Mouse (Mus musculus) kidney, embryonic 16.5 days (tissue): Measurements from ENCODE around the gene Lrp6. TPM values are rescaled to one million over a fixed set of nuclear protein-coding genes. Genes with fewer than 3 reads are reported as not detected.

Experiments
- polyA plus RNA-seq: library from polyadenylated mRNA; unstranded; fragments of >200 nt; fragmentation: Nextera tagmentation; extraction: Ambion mirVana; gene quantifications from 2 replicates; pipeline ENCODE4 v1.2.1, GENCODE M21; 2015

The Lrp6 gene
- polyA plus RNA-seq, 1 experiment from 2014 or later: 37.4 TPM

Other genes starting within 250 kb of the Lrp6 start
- 7.6 and 8.9 TPM in 2 replicates for gene Bcl2l14, start 170.6 kb downstream of the Lrp6 start, polyA plus RNA-seq
- gene Mansc1, start 65.5 kb upstream of the Lrp6 start, polyA plus RNA-seq: 5.7 and 7.8 TPM in 2 replicates
- 16.2 and 18.5 TPM in 2 replicates for gene Borcs5, start 72.5 kb upstream of the Lrp6 start, polyA plus RNA-seq
- gene Dusp16, start 225.7 kb upstream of the Lrp6 start, polyA plus RNA-seq: 11.9 and 12.4 TPM in 2 replicates